Mouse (Mus musculus): ENCODE data around the gene Cysltr2.

- no peak for TF ChIP-seq USF1 (IDR thresholded peaks at IDR 0.05; ENCODE audit: low read depth)
- no peak for TF ChIP-seq CTCF (IDR thresholded peaks at IDR 0.05; ENCODE audit: control insufficient read depth, insufficient read depth, insufficient read length)
- TF ChIP-seq MYOG (IDR thresholded peaks at IDR 0.05; ENCODE audit: control insufficient read depth, extremely low read depth, insufficient read length) = no peak
Observed at GRCm38 (mm10) chr14:73057764-73058163, 8.8 kb upstream of the Cysltr2 start.

Data from C2C12 (cell line).